Mouse (Mus musculus): Measurements from ENCODE around the gene Pak1. TPM values are rescaled to one million over a fixed set of nuclear protein-coding genes. Genes with fewer than 3 reads are reported as not detected.
A peak's percentile ranks its signal among the peaks of the same experiment; 100 is the strongest.

Gene Pak1
- total RNA-seq, 2 experiments from 2014 or later = 20.3 to 27.7 TPM

- DNase-seq = no peak
These were observed 11.2 kb upstream of the Pak1 start for GRCm38 (mm10) chr7:97777191-97777590.

- no peak for DNase-seq
These were observed 8.1 kb upstream of the Pak1 start for GRCm38 (mm10) chr7:97780222-97780621.

GRCm38 (mm10) chr7:97780815-97781214 is 7.5 kb upstream of the Pak1 start:
- DNase-seq = no peak

- no peak for DNase-seq
These were observed 6.8 kb upstream of the Pak1 start for GRCm38 (mm10) chr7:97781496-97781895.

DNA sequence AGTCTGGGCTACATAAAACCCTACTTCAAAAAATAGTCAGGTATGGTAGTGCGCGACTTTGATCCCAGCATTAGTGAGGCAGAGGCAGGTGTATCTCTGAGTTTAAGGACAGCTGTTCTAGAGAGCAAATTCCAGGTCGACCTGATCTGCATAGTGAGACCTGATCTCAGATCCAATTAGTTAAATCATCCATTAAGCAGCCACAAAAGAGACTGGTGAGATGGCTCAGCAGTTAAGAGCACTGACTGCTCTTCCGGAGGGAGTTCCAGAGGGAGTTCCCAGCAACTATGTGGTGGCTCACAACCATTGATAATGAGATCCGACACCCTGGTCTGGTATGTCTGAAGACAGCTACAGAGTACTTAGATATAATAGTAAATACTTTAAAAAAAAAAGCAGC is 4.8 kb upstream of the Pak1 start:
- no peak for DNase-seq

GRCm38 (mm10) chr7:97788669-97789483 is 535 bp downstream of the Pak1 start:
- no peak for DNase-seq

DNA sequence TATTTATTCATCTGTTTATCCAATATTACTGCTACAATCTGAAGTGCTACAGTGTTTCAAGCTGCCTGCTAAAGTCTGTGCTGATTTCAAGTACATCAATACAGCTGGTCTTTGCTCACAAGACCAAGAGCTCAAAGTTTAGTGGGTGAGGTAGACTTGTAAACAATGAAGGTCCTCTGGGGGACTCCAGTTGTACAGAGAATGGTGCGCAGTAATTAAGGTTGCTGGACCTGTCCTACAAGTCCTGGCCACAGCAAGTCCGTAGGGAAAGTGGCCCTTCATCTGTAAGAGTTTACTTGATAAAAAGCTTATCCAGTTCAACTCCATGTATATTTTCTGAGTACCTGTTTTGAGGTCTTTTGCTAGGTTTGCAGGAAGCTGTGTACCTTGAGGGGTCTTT is 1.9 kb downstream of the Pak1 start:
- DNase-seq = no peak

GRCm38 (mm10) chr7:97792324-97792723 is 4.0 kb downstream of the Pak1 start:
- DNase-seq = no peak

GRCm38 (mm10) chr7:97803116-97803515 is 14.8 kb downstream of the Pak1 start:
- no peak for DNase-seq

- no peak for DNase-seq
These were observed 16.1 kb downstream of the Pak1 start for GRCm38 (mm10) chr7:97804245-97805066.

DNA sequence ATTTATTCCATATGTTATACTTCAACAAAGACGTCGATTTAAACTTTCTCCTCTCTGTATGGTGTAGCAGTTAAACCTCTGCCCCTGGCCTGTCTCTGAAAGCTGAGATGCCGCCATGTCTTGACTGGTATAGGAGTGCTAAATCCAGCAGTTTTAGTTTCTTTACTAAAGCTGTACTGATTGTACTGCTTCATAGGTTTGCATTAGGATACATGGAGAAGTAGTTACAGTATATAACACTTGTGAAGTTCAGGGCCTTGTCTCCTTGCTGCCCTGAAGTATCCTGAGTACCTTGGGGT is 16.7 kb downstream of the Pak1 start:
- DNase-seq = no peak

DNA sequence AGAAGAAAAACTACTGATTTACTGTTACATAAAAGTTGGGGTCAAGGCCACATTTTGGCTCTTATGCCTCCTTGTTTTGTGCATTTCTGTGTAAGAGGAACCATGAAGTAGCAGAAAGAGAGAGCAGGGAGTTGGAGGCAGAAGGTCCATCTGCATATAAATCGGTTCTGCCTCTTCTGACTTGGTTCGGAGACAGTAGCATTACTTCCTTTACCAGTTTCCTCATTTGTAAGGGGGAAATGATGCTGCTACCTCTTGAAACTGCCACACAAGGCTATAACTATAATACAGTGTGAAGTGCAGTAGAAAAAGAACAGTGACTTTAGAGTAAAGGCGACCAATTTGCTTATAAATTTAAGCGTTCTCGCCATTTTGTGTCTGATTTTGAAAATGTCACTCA is 21.0 kb downstream of the Pak1 start:
- no peak for DNase-seq

- DNase-seq = no peak
These were observed 33.5 kb downstream of the Pak1 start for GRCm38 (mm10) chr7:97821875-97822274.

GRCm38 (mm10) chr7:97829091-97829490 is 40.8 kb downstream of the Pak1 start:
- no peak for DNase-seq

GRCm38 (mm10) chr7:97830739-97831138 is 42.4 kb downstream of the Pak1 start:
- DNase-seq = no peak

- no peak for DNase-seq
These were observed 44.6 kb downstream of the Pak1 start for GRCm38 (mm10) chr7:97832987-97833386.

GRCm38 (mm10) chr7:97838574-97838973 is 50.2 kb downstream of the Pak1 start:
- DNase-seq = no peak

- no peak for DNase-seq
These were observed 53.0 kb downstream of the Pak1 start for GRCm38 (mm10) chr7:97841311-97841710.

DNA sequence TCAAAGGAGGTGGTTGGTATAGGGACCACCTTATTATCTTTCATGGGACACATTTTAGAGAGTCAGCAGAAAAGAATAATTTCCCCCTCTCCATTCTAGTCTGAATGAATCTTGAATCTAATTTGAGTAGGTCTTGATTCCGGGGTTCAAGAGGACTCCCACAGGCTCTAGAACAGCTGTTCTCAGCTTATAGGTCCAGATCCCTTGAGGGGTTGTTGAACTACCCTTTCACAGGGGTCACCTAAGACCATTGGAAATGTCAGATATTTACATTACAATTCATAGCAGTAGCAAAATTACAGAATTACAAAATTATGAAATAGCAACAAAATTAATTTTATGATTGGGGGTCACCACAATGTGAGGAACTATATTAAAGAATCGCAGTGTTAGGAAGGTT is 54.0 kb downstream of the Pak1 start:
- DNase-seq = no peak

- DNase-seq = peak; percentile 76
These were observed 54.6 kb downstream of the Pak1 start for GRCm38 (mm10) chr7:97842806-97843570.

- DNase-seq = no peak
These were observed 56.1 kb downstream of the Pak1 start for GRCm38 (mm10) chr7:97844419-97844818.

DNA sequence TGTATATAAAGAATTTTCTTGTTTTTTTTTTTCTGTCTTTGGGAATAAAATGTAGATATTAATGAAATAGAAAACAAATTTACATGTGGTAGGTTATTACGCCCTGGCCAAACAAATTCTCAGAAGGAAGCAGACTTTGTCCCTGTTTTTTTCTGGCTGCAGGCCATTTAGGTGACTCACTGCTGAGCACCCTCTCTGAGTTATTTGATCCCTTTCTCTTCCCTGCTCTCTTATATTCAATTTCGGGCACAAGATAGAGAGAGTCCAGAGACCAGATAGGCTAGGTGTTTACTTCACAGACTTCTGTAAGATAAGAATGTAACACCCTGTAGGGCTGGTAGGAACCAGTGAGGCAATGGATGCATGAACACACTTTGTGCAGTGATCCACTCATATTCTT is 57.2 kb downstream of the Pak1 start:
- DNase-seq = no peak

- DNase-seq = no peak
These were observed 58.2 kb downstream of the Pak1 start for GRCm38 (mm10) chr7:97846539-97846938.
